Mouse (Mus musculus): ENCODE measurements around the gene Rasgrp3. TPM values are rescaled to one million over a fixed set of nuclear protein-coding genes. Genes with fewer than 3 reads are reported as not detected.
"Not testable (repeated sequence)": the region's sequence is repeated elsewhere in the genome, so short reads cannot be mapped to it uniquely, and the experiment has no call there.

The Rasgrp3 gene
- 0.12 and 0.20 TPM in 2 replicates for total RNA-seq (2015)
- total RNA-seq (2017): under 0.01 and 0.37 TPM in 2 replicates

GRCm38 (mm10) chr17:75435599-75435998, at the start of gene Rasgrp3:
Gene Rasgrp3, plus strand, starts transcription at chr17:75435896.
- ATAC-seq (replicated peaks; ENCODE audit: poor library complexity): peak; percentile 27; the same call in 1 of the 2 replicates

- no peak for ATAC-seq (replicated peaks; ENCODE audit: poor library complexity)
These were observed 47.3 kb upstream of the Rasgrp3 start for GRCm38 (mm10) chr17:75388402-75388801.

- peak; percentile 71 for ATAC-seq (replicated peaks; ENCODE audit: poor library complexity)
These were observed 45.6 kb upstream of the Rasgrp3 start for GRCm38 (mm10) chr17:75390142-75390541.

GRCm38 (mm10) chr17:75391429-75392192, 44.1 kb upstream of the Rasgrp3 start:
- peak; percentile 58 for ATAC-seq (replicated peaks; ENCODE audit: poor library complexity)

- ATAC-seq (replicated peaks; ENCODE audit: poor library complexity): 0 out of 2 replicates have a peak, but pooled peaks have one; percentile 29
These were observed 29.3 kb upstream of the Rasgrp3 start for GRCm38 (mm10) chr17:75406405-75406804.

- no peak for ATAC-seq (replicated peaks; ENCODE audit: poor library complexity)
These were observed 18.8 kb upstream of the Rasgrp3 start for GRCm38 (mm10) chr17:75416861-75417260.

GRCm38 (mm10) chr17:75434152-75434551, 1.5 kb upstream of the Rasgrp3 start:
- ATAC-seq (replicated peaks; ENCODE audit: poor library complexity): no peak

GRCm38 (mm10) chr17:75434871-75435270, 825 bp upstream of the Rasgrp3 start:
- no peak for ATAC-seq (replicated peaks; ENCODE audit: poor library complexity)

- peak; percentile 69 for ATAC-seq (replicated peaks; ENCODE audit: poor library complexity)
These were observed 399 bp downstream of the Rasgrp3 start for GRCm38 (mm10) chr17:75436095-75436494.

GRCm38 (mm10) chr17:75436819-75437218, 1.1 kb downstream of the Rasgrp3 start:
- no peak for ATAC-seq (replicated peaks; ENCODE audit: poor library complexity)

GRCm38 (mm10) chr17:75437239-75437750, 1.6 kb downstream of the Rasgrp3 start:
- ATAC-seq (replicated peaks; ENCODE audit: poor library complexity): no peak

GRCm38 (mm10) chr17:75438162-75438561, 2.5 kb downstream of the Rasgrp3 start:
- ATAC-seq (replicated peaks; ENCODE audit: poor library complexity): no peak

GRCm38 (mm10) chr17:75439062-75439461, 3.4 kb downstream of the Rasgrp3 start:
- ATAC-seq (replicated peaks; ENCODE audit: poor library complexity): no peak

- peak; percentile 80 for ATAC-seq (replicated peaks; ENCODE audit: poor library complexity)
These were observed 4.9 kb downstream of the Rasgrp3 start for GRCm38 (mm10) chr17:75440619-75441018.

GRCm38 (mm10) chr17:75441260-75441830, 5.6 kb downstream of the Rasgrp3 start:
- no peak for ATAC-seq (replicated peaks; ENCODE audit: poor library complexity)

- no peak for ATAC-seq (replicated peaks; ENCODE audit: poor library complexity)
These were observed 6.7 kb downstream of the Rasgrp3 start for GRCm38 (mm10) chr17:75442352-75442751.

- ATAC-seq (replicated peaks; ENCODE audit: poor library complexity): no peak
These were observed 7.4 kb downstream of the Rasgrp3 start for GRCm38 (mm10) chr17:75443064-75443621.

GRCm38 (mm10) chr17:75448257-75448656, 12.6 kb downstream of the Rasgrp3 start:
- ATAC-seq (replicated peaks; ENCODE audit: poor library complexity): no peak

GRCm38 (mm10) chr17:75449022-75449421, 13.3 kb downstream of the Rasgrp3 start:
- ATAC-seq (replicated peaks; ENCODE audit: poor library complexity): no peak

- no peak for ATAC-seq (replicated peaks; ENCODE audit: poor library complexity)
These were observed 16.6 kb downstream of the Rasgrp3 start for GRCm38 (mm10) chr17:75452313-75452712.

GRCm38 (mm10) chr17:75453639-75454038, 17.9 kb downstream of the Rasgrp3 start:
- ATAC-seq (replicated peaks; ENCODE audit: poor library complexity): no peak

- not testable (repeated sequence) for ATAC-seq (replicated peaks; ENCODE audit: poor library complexity)
These were observed 20.4 kb downstream of the Rasgrp3 start for GRCm38 (mm10) chr17:75456096-75456495.

Measured in megakaryocyte progenitor cell, adult 5-6 weeks (primary cell).